In genomic region chr3:37128269-37128668, GRCm38 (mm10) we compare ENCODE assay signal across 8 mouse cellular contexts. TPM values are rescaled to one million over a fixed set of nuclear protein-coding genes. Genes with fewer than 3 reads are reported as not detected.
DNase-seq lines count a peak whose midpoint lies in the region; ATAC-seq and TF ChIP-seq lines count a peak whose summit lies in the region.

No protein-coding gene starts in this region.

- TF ChIP-seq CTCF in liver, postnatal 0 days (IDR thresholded peaks at IDR 0.05; ENCODE audit: low read depth) = no peak
- no peak for TF ChIP-seq CTCF in heart, postnatal 0 days (IDR thresholded peaks at IDR 0.05; ENCODE audit: low read depth)

- ATAC-seq in liver, postnatal 0 days = no peak
- ATAC-seq in heart, postnatal 0 days (ENCODE audit: insufficient read depth, low read depth) = peak; percentile 66; the same call in 1 of the 2 replicates
- no peak for ATAC-seq in erythroblast, adult 5-6 weeks (replicated peaks; ENCODE audit: low FRiP score, poor library complexity, severe bottlenecking)

- no peaks in the 10 kb centered on the region for H3K9me3 ChIP-seq in liver, postnatal 0 days (ENCODE audit: low read length)
- H3K9me3 ChIP-seq in heart, postnatal 0 days (replicated peaks; ENCODE audit: control insufficient read depth, low read length) = no peaks in the 10 kb centered on the region

- H3K9ac ChIP-seq in liver, postnatal 0 days (replicated peaks) = no peak overlapping the region
- H3K9ac ChIP-seq in heart, postnatal 0 days (replicated peaks; ENCODE audit: low read depth, low read length) = no peak overlapping the region

- WGBS in liver, postnatal 0 days (ENCODE audit: insufficient replicate concordance) = 33% methylated on average over 4 of the region's 4 CpGs
- 37% methylated on average over 4 of the region's 4 CpGs for WGBS in heart, postnatal 0 days

- peak; percentile 9 for DNase-seq in liver
- DNase-seq in liver, postnatal 0 days = no peak
- peak; percentile 28 for DNase-seq in c-Kit-positive CD71-negative TER-119-negative erythroid progenitor cells, embryonic 14.5 days (ENCODE audit: low read depth)
- DNase-seq in heart, postnatal 0 days (ENCODE audit: low spot score) = peak; percentile 30
- DNase-seq in mesoderm, embryonic 11.5 days (ENCODE audit: low read depth, low spot score) = peak; percentile 26
- no peak for DNase-seq in left cerebral cortex, adult 11 months (ENCODE audit: low spot score)
- DNase-seq in spleen, adult 12 weeks (ENCODE audit: low spot score) = no peak

- no peaks in the 10 kb centered on the region for H3K4me1 ChIP-seq in liver, postnatal 0 days (ENCODE audit: insufficient read depth)
- no peaks in the 10 kb centered on the region for H3K4me1 ChIP-seq in heart, postnatal 0 days (ENCODE audit: control insufficient read depth, insufficient read depth)

- H3K27me3 ChIP-seq in liver, postnatal 0 days (ENCODE audit: insufficient read depth, low read length) = no peaks in the 10 kb centered on the region
- no peaks in the 10 kb centered on the region for H3K27me3 ChIP-seq in heart, postnatal 0 days (ENCODE audit: control insufficient read depth, insufficient read depth, low read length)

- H3K27ac ChIP-seq in liver, postnatal 0 days (ENCODE audit: low read depth) = no peak overlapping the region
- no peak overlapping the region for H3K27ac ChIP-seq in heart, postnatal 0 days (ENCODE audit: low read depth)

- no peak for TF ChIP-seq EP300 in liver, postnatal 0 days (IDR thresholded peaks at IDR 0.05; ENCODE audit: low read depth)
- no peak for TF ChIP-seq EP300 in heart, postnatal 0 days (IDR thresholded peaks at IDR 0.05; ENCODE audit: low read depth)

- H3K4me2 ChIP-seq in liver, postnatal 0 days (ENCODE audit: low read depth, low read length) = no peak overlapping the region
- no peak overlapping the region for H3K4me2 ChIP-seq in heart, postnatal 0 days (ENCODE audit: low read depth, low read length)

- H3K36me3 ChIP-seq in liver, postnatal 0 days (replicated peaks; ENCODE audit: insufficient read depth, low read length) = no peaks in the 10 kb centered on the region
- no peaks in the 10 kb centered on the region for H3K36me3 ChIP-seq in heart, postnatal 0 days (replicated peaks; ENCODE audit: control insufficient read depth, insufficient read depth, low read length)

- no peak overlapping the region for H3K4me3 ChIP-seq in liver, postnatal 0 days (ENCODE audit: low read depth, low read length)
- no peak overlapping the region for H3K4me3 ChIP-seq in heart, postnatal 0 days (ENCODE audit: low read depth, low read length)

RNA-seq across cellular contexts. Expression of gene Il2, which starts 2.5 kb away (rescaled TPM):
- polyA plus RNA-seq in liver, postnatal 0 days (2015; fragmentation: Nextera tagmentation; extraction: Ambion mirVana) = 0.13 TPM in 1 of 2 replicates, not detected in the other
- not detected in 2 replicates for total RNA-seq in heart, postnatal 0 days (2014; rRNA removed; ENCODE audit: low replicate concordance)
- polyA plus RNA-seq in heart, postnatal 0 days (2015; fragmentation: Nextera tagmentation; extraction: Ambion mirVana) = 0.42 and 0.54 TPM in 2 replicates
- 6.1 TPM in 1 of 2 replicates, not detected in the other for total RNA-seq in erythroblast, adult 5-6 weeks (2015; ENCODE audit: low replicate concordance)
- not detected in 2 replicates for total RNA-seq in erythroblast, adult 5-6 weeks (2017; ENCODE audit: low replicate concordance)

Comparison
In these comparisons a context has a peak if more than half of its experiments do, and no peak if none do; other contexts are left out.
1. DNase-seq: peak in liver (single experiment), c-Kit-positive CD71-negative TER-119-negative erythroid progenitor cells, embryonic 14.5 days (single experiment), heart, postnatal 0 days (single experiment) and mesoderm, embryonic 11.5 days (single experiment); none in liver, postnatal 0 days (single experiment), left cerebral cortex, adult 11 months (single experiment) and spleen, adult 12 weeks (single experiment).